Mouse (Mus musculus): Measurements from ENCODE around the gene Hist2h2bb. TPM values are rescaled to one million over a fixed set of nuclear protein-coding genes. Genes with fewer than 3 reads are reported as not detected.

Gene Hist2h2bb
- polyA plus RNA-seq, 1 experiment from 2014 or later, result 5.4 TPM

GRCm38 (mm10) chr3:96300706-96301529 is 31.4 kb downstream of the Hist2h2bb start:
- DNase-seq (no peak), ATAC-seq (ENCODE audit: low FRiP score, low TSS enrichment) (no peak)
- no peaks in the 10 kb centered on the region for H3K4me1 ChIP-seq (ENCODE audit: control insufficient read depth, insufficient read depth, low read length)
- H3K4me2 ChIP-seq (ENCODE audit: low read length), result no peak overlapping the region
- H3K36me3 ChIP-seq (ENCODE audit: control insufficient read depth, insufficient read depth, low read length), result no peaks in the 10 kb centered on the region
- H3K27ac ChIP-seq (replicated peaks; ENCODE audit: low read depth, low read length), result no peak overlapping the region
- H3K9me3 ChIP-seq (ENCODE audit: control insufficient read depth, low read length), result no peaks in the 10 kb centered on the region
- no peak overlapping the region for H3K9ac ChIP-seq (replicated peaks; ENCODE audit: low read length)
- WGBS, result 81% methylated on average over 26 of the region's 26 CpGs
- no peak overlapping the region for H3K4me3 ChIP-seq (replicated peaks; ENCODE audit: low read depth, low read length)
- H3K27me3 ChIP-seq (ENCODE audit: control insufficient read depth, insufficient read depth, low read length), result no peaks in the 10 kb centered on the region

DNA sequence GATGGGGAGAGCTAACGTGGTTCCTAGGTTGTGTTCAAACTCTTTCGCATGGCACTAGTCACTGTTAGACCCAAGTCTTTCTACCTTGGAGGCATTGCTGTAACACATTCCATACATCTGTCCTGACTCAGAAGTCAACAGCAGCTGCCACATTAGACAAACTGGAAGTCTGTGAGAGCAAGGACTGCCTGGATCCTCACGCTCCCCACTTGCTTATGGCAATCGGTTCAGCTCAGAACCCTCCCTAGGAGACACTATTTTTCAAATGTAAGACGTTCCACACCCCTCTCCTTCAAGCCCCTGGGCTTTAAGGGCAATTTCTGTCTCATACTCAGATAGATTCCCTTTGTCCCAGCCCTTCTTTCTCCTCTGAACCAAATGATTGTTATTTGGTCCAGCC is 32.5 kb downstream of the Hist2h2bb start:
- ATAC-seq (ENCODE audit: low FRiP score, low TSS enrichment) (no peak), DNase-seq (no peak)
- no peak overlapping the region for H3K9ac ChIP-seq (replicated peaks; ENCODE audit: low read length)
- whole genome bisulfite sequencing, result 88% methylated on average over 5 of the region's 5 CpGs
- no peaks in the 10 kb centered on the region for H3K4me1 ChIP-seq (ENCODE audit: control insufficient read depth, insufficient read depth, low read length)
- H3K27ac ChIP-seq (replicated peaks; ENCODE audit: low read depth, low read length), result no peak overlapping the region
- no peak overlapping the region for H3K4me3 ChIP-seq (replicated peaks; ENCODE audit: low read depth, low read length)
- H3K4me2 ChIP-seq (ENCODE audit: low read length), result no peak overlapping the region
- no peaks in the 10 kb centered on the region for H3K27me3 ChIP-seq (ENCODE audit: control insufficient read depth, insufficient read depth, low read length)
- no peaks in the 10 kb centered on the region for H3K36me3 ChIP-seq (ENCODE audit: control insufficient read depth, insufficient read depth, low read length)
- no peaks in the 10 kb centered on the region for H3K9me3 ChIP-seq (ENCODE audit: control insufficient read depth, low read length)

DNA sequence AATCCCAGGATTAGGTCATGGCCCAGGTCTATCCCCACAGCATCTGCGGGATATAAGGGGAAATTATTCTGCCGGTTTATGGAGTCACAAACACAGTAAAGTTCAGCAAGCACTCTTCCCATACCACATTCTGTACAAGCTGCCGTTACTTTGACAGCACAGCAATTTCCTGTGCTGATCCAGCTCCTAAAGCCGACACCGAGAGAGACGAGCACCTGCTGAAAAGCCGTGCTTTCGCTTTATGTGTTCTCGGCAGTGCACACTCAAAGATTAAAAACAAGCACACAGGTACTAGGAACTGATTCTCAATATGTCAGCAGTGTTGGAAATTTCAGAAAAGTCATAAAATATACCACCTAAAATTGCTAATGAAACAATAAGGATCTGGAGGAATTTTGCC is 37.0 kb downstream of the Hist2h2bb start:
- Histone ChIP-seq H3K4me3 (replicated peaks; ENCODE audit: low read depth, low read length) (no peak overlapping the region), H3K9me3 (ENCODE audit: control insufficient read depth, low read length) (no peaks in the 10 kb centered on the region), H3K27ac (replicated peaks; ENCODE audit: low read depth, low read length) (no peak overlapping the region), H3K36me3 (ENCODE audit: control insufficient read depth, insufficient read depth, low read length) (no peaks in the 10 kb centered on the region), H3K9ac (replicated peaks; ENCODE audit: low read length) (no peak overlapping the region), H3K4me2 (ENCODE audit: low read length) (no peak overlapping the region), H3K27me3 (ENCODE audit: control insufficient read depth, insufficient read depth, low read length) (no peaks in the 10 kb centered on the region), H3K4me1 (ENCODE audit: control insufficient read depth, insufficient read depth, low read length) (no peaks in the 10 kb centered on the region)
- WGBS, result 87% methylated on average over 9 of the region's 9 CpGs
- ATAC-seq (ENCODE audit: low FRiP score, low TSS enrichment) (no peak), DNase-seq (no peak)

GRCm38 (mm10) chr3:96309441-96309840 is 39.9 kb downstream of the Hist2h2bb start:
- H3K4me3 ChIP-seq (replicated peaks; ENCODE audit: low read depth, low read length), result no peak overlapping the region
- H3K4me1 ChIP-seq (ENCODE audit: control insufficient read depth, insufficient read depth, low read length), result no peaks in the 10 kb centered on the region
- WGBS, result 73% methylated on average over 3 of the region's 3 CpGs
- no peak overlapping the region for H3K9ac ChIP-seq (replicated peaks; ENCODE audit: low read length)
- no peaks in the 10 kb centered on the region for H3K9me3 ChIP-seq (ENCODE audit: control insufficient read depth, low read length)
- ATAC-seq (ENCODE audit: low FRiP score, low TSS enrichment), result no peak
- H3K4me2 ChIP-seq (ENCODE audit: low read length), result no peak overlapping the region
- no peak overlapping the region for H3K27ac ChIP-seq (replicated peaks; ENCODE audit: low read depth, low read length)
- H3K36me3 ChIP-seq (ENCODE audit: control insufficient read depth, insufficient read depth, low read length), result no peaks in the 10 kb centered on the region
- DNase-seq, result no peak
- H3K27me3 ChIP-seq (ENCODE audit: control insufficient read depth, insufficient read depth, low read length), result no peaks in the 10 kb centered on the region

DNA sequence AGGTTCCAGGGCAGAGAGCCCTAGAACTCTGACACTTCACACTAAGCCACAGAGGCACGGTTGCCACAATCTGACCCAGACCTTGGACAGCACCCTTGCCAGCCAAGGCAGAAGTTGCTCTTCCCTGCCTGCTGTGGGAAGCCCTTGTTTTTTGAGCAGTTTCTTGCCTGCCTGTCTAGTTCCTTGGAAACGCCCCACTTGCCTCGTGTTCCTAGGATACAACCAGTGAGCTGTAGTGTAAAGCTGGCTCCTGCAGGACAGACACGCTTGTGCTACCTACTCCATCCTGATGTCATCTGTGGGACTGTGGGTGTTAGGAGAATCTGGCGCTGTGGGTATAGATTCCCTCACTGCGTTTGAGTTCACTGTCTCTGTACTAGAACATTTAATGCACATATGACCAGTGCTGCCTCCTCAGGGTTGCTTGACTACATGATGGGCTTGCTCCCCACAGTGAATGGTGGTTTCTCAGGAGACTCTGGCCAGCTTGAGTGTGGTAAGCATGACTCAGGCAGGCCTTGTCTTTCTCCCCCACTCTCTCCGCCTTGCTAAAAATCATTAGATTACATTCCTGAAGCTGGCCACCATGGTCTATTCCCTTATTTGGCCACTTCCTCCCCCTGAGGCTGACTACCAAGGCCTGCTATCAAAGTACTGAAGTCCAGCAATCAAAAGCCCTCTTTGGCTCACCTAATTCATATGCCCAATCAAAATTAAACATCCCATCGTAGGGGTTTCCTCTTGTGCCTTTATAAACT is 43.0 kb downstream of the Hist2h2bb start:
- H3K4me2 ChIP-seq (ENCODE audit: low read length), result no peak overlapping the region
- 72% methylated on average over 8 of the region's 8 CpGs for WGBS
- no peak for DNase-seq
- no peaks in the 10 kb centered on the region for H3K4me1 ChIP-seq (ENCODE audit: control insufficient read depth, insufficient read depth, low read length)
- no peak overlapping the region for H3K9ac ChIP-seq (replicated peaks; ENCODE audit: low read length)
- H3K27ac ChIP-seq (replicated peaks; ENCODE audit: low read depth, low read length), result no peak overlapping the region
- no peaks in the 10 kb centered on the region for H3K36me3 ChIP-seq (ENCODE audit: control insufficient read depth, insufficient read depth, low read length)
- H3K27me3 ChIP-seq (ENCODE audit: control insufficient read depth, insufficient read depth, low read length), result no peaks in the 10 kb centered on the region
- ATAC-seq (ENCODE audit: low FRiP score, low TSS enrichment), result no peak
- H3K4me3 ChIP-seq (replicated peaks; ENCODE audit: low read depth, low read length), result no peak overlapping the region
- H3K9me3 ChIP-seq (ENCODE audit: control insufficient read depth, low read length), result no peaks in the 10 kb centered on the region

Small RNA genes lying within 50 kb of the gene (microRNA-seq; reads per million reads assigned to microRNA genes)
- gene Gm44492, result not detected
- gene Gm47311, result not detected
- not detected for gene Gm47313

Other genes starting within 250 kb of the Hist2h2bb start
- 46.4 and 54.6 TPM in 2 replicates for gene Vps45, start 211.3 kb upstream of the Hist2h2bb start, polyA plus RNA-seq (2014; fragmentation: Nextera tagmentation; extraction: Ambion mirVana)
- gene Otud7b, start 165.2 kb upstream of the Hist2h2bb start, polyA plus RNA-seq (2014; fragmentation: Nextera tagmentation; extraction: Ambion mirVana), result 5.3 and 6.1 TPM in 2 replicates
- gene Mtmr11, start 107.7 kb upstream of the Hist2h2bb start, polyA plus RNA-seq (2014; fragmentation: Nextera tagmentation; extraction: Ambion mirVana), result 6.1 and 11.8 TPM in 2 replicates
- gene Sf3b4, start 97.4 kb upstream of the Hist2h2bb start, polyA plus RNA-seq (2014; fragmentation: Nextera tagmentation; extraction: Ambion mirVana), result 146 and 148 TPM in 2 replicates
- 91.6 and 120 TPM in 2 replicates for gene Sv2a, start 88.6 kb upstream of the Hist2h2bb start, polyA plus RNA-seq (2014; fragmentation: Nextera tagmentation; extraction: Ambion mirVana)
- gene Bola1, start 50.0 kb upstream of the Hist2h2bb start, polyA plus RNA-seq (2014; fragmentation: Nextera tagmentation; extraction: Ambion mirVana), result 63.0 and 69.6 TPM in 2 replicates
- gene Hist2h2ab, start 49.9 kb upstream of the Hist2h2bb start, polyA plus RNA-seq (2014; fragmentation: Nextera tagmentation; extraction: Ambion mirVana), result not detected in 2 replicates
- gene Hist2h2ac, start 48.9 kb upstream of the Hist2h2bb start, polyA plus RNA-seq (2014; fragmentation: Nextera tagmentation; extraction: Ambion mirVana), result 1.7 and 2.8 TPM in 2 replicates
- 4.8 and 5.9 TPM in 2 replicates for gene Hist2h2be, start 48.6 kb upstream of the Hist2h2bb start, polyA plus RNA-seq (2014; fragmentation: Nextera tagmentation; extraction: Ambion mirVana)
- 2.2 and 3.4 TPM in 2 replicates for gene Hist2h3c2, start 30.6 kb upstream of the Hist2h2bb start, polyA plus RNA-seq (2014; fragmentation: Nextera tagmentation; extraction: Ambion mirVana)
- 55.4 and 76.9 TPM in 2 replicates for gene Hist2h2aa2, start 29.5 kb upstream of the Hist2h2bb start, polyA plus RNA-seq (2014; fragmentation: Nextera tagmentation; extraction: Ambion mirVana)
- gene Hist2h2aa1, start 24.3 kb upstream of the Hist2h2bb start, polyA plus RNA-seq (2014; fragmentation: Nextera tagmentation; extraction: Ambion mirVana), result 24.7 and 32.0 TPM in 2 replicates
- gene Hist2h3c1, start 23.1 kb upstream of the Hist2h2bb start, polyA plus RNA-seq (2014; fragmentation: Nextera tagmentation; extraction: Ambion mirVana), result 1.0 TPM in 1 of 2 replicates, not detected in the other
- 5.2 TPM in 2 replicates for gene Hist2h4, start 6.4 kb upstream of the Hist2h2bb start, polyA plus RNA-seq (2014; fragmentation: Nextera tagmentation; extraction: Ambion mirVana)
- gene Hist2h3b, start 1.1 kb upstream of the Hist2h2bb start, polyA plus RNA-seq (2014; fragmentation: Nextera tagmentation; extraction: Ambion mirVana), result 19.3 and 20.1 TPM in 2 replicates
- gene Fcgr1, start 24.2 kb downstream of the Hist2h2bb start, polyA plus RNA-seq (2014; fragmentation: Nextera tagmentation; extraction: Ambion mirVana), result 0.27 and 4.8 TPM in 2 replicates
- gene BC107364, start 182.6 kb downstream of the Hist2h2bb start, polyA plus RNA-seq (2014; fragmentation: Nextera tagmentation; extraction: Ambion mirVana), result not detected in 2 replicates

Data from midbrain, embryonic 14.5 days (tissue).